Mouse (Mus musculus) megakaryocyte, embryonic 14.5 days (primary cell): Measurements from ENCODE around the gene Bnc2. TPM values are rescaled to one million over a fixed set of nuclear protein-coding genes. Genes with fewer than 3 reads are reported as not detected.

Experiments used
- H3K27me3 ChIP-seq: replicated peaks from 2 replicates; pipeline ENCODE3; 2012; ENCODE audit warnings: inconsistent platforms
- H3K36me3 ChIP-seq: replicated peaks from 2 replicates; pipeline ENCODE3; 2012; ENCODE audit warnings: low read length, inconsistent platforms, mixed read lengths
- H3K4me1 ChIP-seq: 2 replicates; pipeline ENCODE4 v1.6.1; 2012; ENCODE audit warnings: inconsistent platforms
- H3K4me3 ChIP-seq: replicated peaks from 2 replicates; pipeline ENCODE3; 2012; ENCODE audit warnings: moderate library complexity, mild to moderate bottlenecking, inconsistent platforms
- H3K9me3 ChIP-seq: 2 replicates; pipeline ENCODE4 v1.6.1; 2012; ENCODE audit warnings: inconsistent platforms
- FLI1 ChIP-seq: IDR thresholded peaks from 2 replicates; pipeline ENCODE4 v1.6.1; 2012; ENCODE audit warnings: low read length, inconsistent platforms, mixed read lengths
- GATA1 ChIP-seq: IDR thresholded peaks from 3 replicates; pipeline ENCODE4 v1.6.1; 2012; ENCODE audit warnings: mixed read lengths, low read length, inconsistent platforms, borderline replicate concordance
- polyA plus RNA-seq: library from polyadenylated mRNA; stranded (reverse); fragments of >175 nt; gene quantifications from 2 replicates; pipeline ENCODE4 v1.2.3, GENCODE M21; 2012; ENCODE audit warnings: low replicate concordance; ENCODE audit not compliant: insufficient read depth

The Bnc2 gene
- polyA plus RNA-seq, 1 experiment: not detected

DNA sequence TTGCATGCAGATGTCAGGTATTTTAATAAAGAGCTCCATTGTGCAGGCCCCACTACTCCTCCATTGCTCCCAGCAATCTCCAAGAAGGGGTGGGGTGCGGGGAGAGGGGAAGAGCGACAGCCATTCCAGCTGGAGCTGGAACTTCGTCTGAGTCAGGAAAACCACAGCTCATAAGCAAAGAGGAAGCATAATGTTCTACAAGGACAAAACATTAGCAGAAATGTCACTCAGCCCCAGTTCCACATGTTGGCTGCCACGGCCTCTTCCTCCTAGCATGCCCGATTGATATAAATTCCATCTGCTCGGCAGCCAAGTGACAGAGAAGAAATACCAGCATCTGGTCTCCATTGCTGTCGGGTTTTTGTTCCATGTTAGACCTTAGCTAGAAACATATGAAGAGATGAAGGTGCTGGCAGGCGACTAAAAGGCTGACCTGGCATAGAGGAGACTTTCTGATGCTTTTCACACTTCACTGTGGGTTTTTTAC, 312.7 kb downstream of the Bnc2 start:
- TF ChIP-seq GATA1 (no peak), FLI1 (no peak)
- Histone ChIP-seq H3K9me3 (no peaks in the 10 kb centered on the region), H3K27me3 (no peaks in the 10 kb centered on the region), H3K4me3 (no peak overlapping the region), H3K4me1 (peaks cover 6% of the 10 kb centered on the region; the same call in 1 of the 2 replicates), H3K36me3 (no peaks in the 10 kb centered on the region)

DNA sequence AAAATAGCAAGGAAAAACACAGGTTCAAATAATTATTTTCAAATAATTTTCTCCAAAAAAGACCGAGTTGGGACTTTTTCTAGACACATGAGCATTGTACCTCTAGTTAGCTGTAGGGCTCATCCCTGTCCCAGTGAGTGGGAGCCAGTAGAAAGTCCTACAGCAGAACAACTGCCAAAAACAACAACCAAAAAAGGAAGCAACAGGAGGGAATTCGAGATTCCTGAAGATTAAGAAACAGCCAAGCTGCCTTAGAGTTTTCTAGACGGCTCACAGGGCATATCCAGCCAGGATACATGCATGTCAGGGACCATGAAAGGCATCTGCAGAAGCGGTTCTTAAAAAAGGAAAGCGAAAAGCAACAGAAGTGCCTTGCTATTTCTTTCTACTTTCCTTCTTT, 313.9 kb downstream of the Bnc2 start:
- Histone ChIP-seq H3K4me1 (peaks cover 6% of the 10 kb centered on the region; the same call in 1 of the 2 replicates), H3K36me3 (no peaks in the 10 kb centered on the region)
- TF ChIP-seq FLI1: no peak
- TF ChIP-seq GATA1: no peak

DNA sequence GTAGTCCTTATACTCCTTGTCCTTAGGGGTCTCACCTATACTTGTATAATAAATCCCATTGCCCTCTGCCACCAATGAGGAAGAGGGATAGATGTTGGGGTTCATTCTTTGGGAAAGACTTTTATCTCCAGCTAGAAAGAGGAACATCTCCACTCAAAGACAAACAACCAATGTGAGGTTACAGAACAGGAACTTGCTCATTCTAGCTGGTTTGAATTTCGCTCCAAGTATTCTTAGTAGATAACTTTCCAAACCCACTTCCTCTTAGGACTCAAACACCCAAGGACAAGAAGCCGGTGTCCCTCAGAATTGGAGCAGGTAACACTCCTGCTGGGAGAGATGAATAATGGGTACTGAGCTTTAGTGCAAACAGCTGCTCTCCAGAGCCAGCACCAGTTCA, 315.1 kb downstream of the Bnc2 start:
- Histone ChIP-seq H3K36me3 (no peaks in the 10 kb centered on the region), H3K4me3 (no peak overlapping the region), H3K27me3 (no peaks in the 10 kb centered on the region), H3K4me1 (peaks cover 6% of the 10 kb centered on the region; the same call in 1 of the 2 replicates), H3K9me3 (no peaks in the 10 kb centered on the region)
- no peak for TF ChIP-seq GATA1
- no peak for TF ChIP-seq FLI1

More for the DNA sequence above, 313.9 kb downstream of the Bnc2 start:
- no peak overlapping the region for H3K4me3 ChIP-seq
- H3K9me3 ChIP-seq: no peaks in the 10 kb centered on the region
- no peaks in the 10 kb centered on the region for H3K27me3 ChIP-seq

DNA sequence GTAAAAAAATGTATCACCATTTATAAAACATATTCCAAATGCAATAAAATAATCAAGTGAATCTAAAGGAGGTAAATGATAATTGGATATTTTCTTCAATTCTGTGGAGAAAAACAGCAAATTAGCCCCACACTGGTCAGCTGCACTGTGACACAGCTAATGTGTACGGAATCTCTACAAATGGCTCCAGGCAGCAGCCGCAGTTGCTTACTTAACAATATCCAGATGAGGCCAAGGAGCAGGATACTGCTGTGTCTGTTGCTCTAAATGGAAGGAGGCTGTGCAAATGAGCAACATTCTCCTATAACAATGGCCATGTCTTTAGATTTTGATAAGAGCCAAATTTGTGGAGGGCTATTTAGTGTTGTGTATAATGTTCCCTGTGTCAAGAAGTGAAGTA, 316.9 kb downstream of the Bnc2 start:
- H3K4me1 ChIP-seq: peaks cover 6% of the 10 kb centered on the region; the same call in 1 of the 2 replicates
- no peaks in the 10 kb centered on the region for H3K36me3 ChIP-seq
- no peaks in the 10 kb centered on the region for H3K9me3 ChIP-seq
- no peak overlapping the region for H3K4me3 ChIP-seq
- no peaks in the 10 kb centered on the region for H3K27me3 ChIP-seq
- TF ChIP-seq FLI1: no peak
- TF ChIP-seq GATA1: no peak

DNA sequence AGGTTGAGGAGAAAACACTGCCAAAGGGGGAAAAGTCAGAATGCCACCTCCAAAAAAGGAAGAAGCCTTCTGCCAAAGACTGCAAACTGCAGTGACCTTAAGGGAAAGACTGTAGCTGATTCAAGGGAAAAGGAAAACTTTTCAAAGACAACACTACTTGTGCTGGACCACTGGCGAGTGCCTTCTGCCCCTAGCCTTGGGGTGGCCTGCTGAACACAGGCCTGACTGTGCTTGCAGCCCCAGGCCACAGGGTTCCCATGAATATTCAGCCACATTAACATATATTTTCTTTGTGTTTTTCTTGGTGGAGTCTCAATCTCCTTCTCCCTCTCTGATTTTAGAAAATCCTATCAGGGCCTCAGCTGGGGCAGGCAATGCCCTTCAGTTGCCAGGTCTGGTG, 317.7 kb downstream of the Bnc2 start:
- H3K4me1 ChIP-seq: peaks cover 3% of the 10 kb centered on the region; the same call in 1 of the 2 replicates
- H3K9me3 ChIP-seq: no peaks in the 10 kb centered on the region
- H3K36me3 ChIP-seq: no peaks in the 10 kb centered on the region
- TF ChIP-seq FLI1: no peak
- no peak for TF ChIP-seq GATA1
- no peak overlapping the region for H3K4me3 ChIP-seq
- H3K27me3 ChIP-seq: no peaks in the 10 kb centered on the region

GRCm38 (mm10) chr4:84356468-84357153, 318.5 kb downstream of the Bnc2 start:
- H3K27me3 ChIP-seq: no peaks in the 10 kb centered on the region
- TF ChIP-seq FLI1 (no peak), GATA1 (no peak)
- no peaks in the 10 kb centered on the region for H3K9me3 ChIP-seq
- H3K4me3 ChIP-seq: no peak overlapping the region
- no peaks in the 10 kb centered on the region for H3K36me3 ChIP-seq
- no peaks in the 10 kb centered on the region for H3K4me1 ChIP-seq

DNA sequence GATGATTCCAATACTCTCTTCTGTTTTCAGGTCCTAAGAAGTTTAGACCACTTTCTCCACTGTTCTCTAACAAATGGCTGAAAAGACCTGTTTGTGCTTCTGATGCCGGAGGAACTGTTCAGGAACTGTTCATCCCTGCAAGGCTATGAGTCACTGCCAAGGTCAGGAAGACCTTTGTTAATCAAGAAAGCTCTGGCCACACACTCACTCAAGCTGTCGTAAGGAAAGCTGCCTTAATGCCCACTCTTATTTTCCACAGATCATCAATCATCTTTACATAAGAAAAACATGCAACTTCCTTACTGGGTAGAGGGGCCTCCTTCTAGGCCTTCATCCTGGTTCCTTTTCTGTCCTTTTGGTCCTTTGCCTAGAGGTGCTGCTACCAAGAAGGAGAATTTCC, 322.4 kb downstream of the Bnc2 start:
- H3K36me3 ChIP-seq: no peaks in the 10 kb centered on the region
- TF ChIP-seq FLI1 (no peak), GATA1 (no peak)
- H3K4me3 ChIP-seq: no peak overlapping the region
- no peaks in the 10 kb centered on the region for H3K27me3 ChIP-seq
- H3K4me1 ChIP-seq: no peaks in the 10 kb centered on the region
- H3K9me3 ChIP-seq: no peaks in the 10 kb centered on the region

- Histone ChIP-seq H3K4me3 (no peak overlapping the region), H3K36me3 (no peaks in the 10 kb centered on the region), H3K27me3 (no peaks in the 10 kb centered on the region), H3K9me3 (no peaks in the 10 kb centered on the region), H3K4me1 (no peaks in the 10 kb centered on the region)
- no peak for TF ChIP-seq FLI1
- TF ChIP-seq GATA1: no peak
These were observed 325.5 kb downstream of the Bnc2 start for GRCm38 (mm10) chr4:84349536-84349935.

- TF ChIP-seq GATA1 (no peak), FLI1 (no peak)
- 0 out of 2 replicates have a peak, but pooled peaks cover 3% of the 10 kb centered on the region for H3K9me3 ChIP-seq
- no peak overlapping the region for H3K4me3 ChIP-seq
- no peaks in the 10 kb centered on the region for H3K4me1 ChIP-seq
- no peaks in the 10 kb centered on the region for H3K36me3 ChIP-seq
- H3K27me3 ChIP-seq: no peaks in the 10 kb centered on the region
These were observed 335.9 kb downstream of the Bnc2 start for GRCm38 (mm10) chr4:84339172-84339571.

DNA sequence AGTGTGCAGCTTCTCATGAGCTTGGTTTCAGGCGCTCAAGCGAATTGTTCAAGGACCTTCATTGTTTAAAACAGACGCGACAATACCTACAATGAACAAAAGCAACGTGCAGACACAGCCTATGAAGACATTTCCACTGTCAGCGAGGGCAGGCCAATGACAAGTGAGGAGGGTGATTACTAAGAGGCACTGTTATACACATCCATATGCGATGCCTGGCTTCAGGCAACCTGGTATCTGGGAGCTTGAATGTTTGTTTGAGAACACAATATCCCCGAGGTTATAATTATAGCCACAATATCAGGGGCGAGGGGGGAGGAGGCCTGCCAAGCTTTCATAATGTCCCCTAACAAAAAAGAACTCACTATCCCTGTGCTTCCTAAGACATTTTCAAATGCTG, 343.1 kb downstream of the Bnc2 start:
- TF ChIP-seq FLI1 (no peak), GATA1 (no peak)

DNA sequence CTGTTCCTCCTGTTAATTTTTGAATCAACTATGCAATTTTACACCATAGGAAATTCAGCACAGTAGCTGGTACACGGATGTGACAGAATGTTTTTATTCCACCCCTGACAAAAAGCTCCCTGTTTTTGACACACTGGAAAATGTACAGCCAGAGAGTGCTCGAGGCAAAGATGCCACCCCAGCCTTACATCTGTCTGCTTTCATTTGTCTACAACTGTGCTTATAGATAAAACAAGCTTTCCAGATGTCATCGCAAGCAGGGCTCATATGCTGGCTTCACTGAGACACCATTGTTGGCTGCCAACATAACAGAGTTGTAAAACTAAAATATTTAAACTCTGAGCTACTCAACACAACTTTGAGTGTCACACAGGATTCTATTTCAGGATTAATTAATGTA, 343.6 kb downstream of the Bnc2 start:
- Histone ChIP-seq H3K27me3 (no peaks in the 10 kb centered on the region), H3K4me1 (no peaks in the 10 kb centered on the region), H3K9me3 (0 out of 2 replicates have a peak, but pooled peaks cover 3% of the 10 kb centered on the region), H3K36me3 (no peaks in the 10 kb centered on the region), H3K4me3 (no peak overlapping the region)
- no peak for TF ChIP-seq FLI1
- no peak for TF ChIP-seq GATA1

More for the DNA sequence above, 343.1 kb downstream of the Bnc2 start:
- no peak overlapping the region for H3K4me3 ChIP-seq
- H3K4me1 ChIP-seq: no peaks in the 10 kb centered on the region
- H3K9me3 ChIP-seq: 0 out of 2 replicates have a peak, but pooled peaks cover 3% of the 10 kb centered on the region
- H3K27me3 ChIP-seq: no peaks in the 10 kb centered on the region
- H3K36me3 ChIP-seq: no peaks in the 10 kb centered on the region
